Mouse (Mus musculus) cerebellum, adult 11-12 months (tissue): ENCODE measurements around the gene Tgfb3.

Experiments
- DNase-seq: peaks from one replicate; pipeline ENCODE4 v3.0.0; 2022

Gene Tgfb3

DNA sequence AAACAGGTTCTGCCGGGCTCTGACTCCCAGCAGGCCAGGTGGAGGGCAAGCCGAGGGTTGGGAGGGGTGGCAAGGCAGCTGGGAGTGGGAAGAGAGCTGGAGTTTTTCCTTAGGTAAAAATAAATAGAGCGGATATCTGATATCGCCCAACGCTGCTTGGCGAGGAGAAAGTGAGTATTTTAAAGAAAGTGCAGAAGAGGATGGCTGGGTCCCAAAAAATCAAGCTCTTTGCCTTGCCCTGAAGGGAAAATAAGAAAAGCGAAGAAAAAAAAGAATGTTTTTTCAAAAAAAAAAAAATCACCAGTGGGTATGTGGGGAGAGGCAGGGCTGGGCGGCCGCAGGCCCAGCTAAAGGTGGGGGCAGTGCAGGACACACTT, 677 bp downstream of the Tgfb3 start:
- DNase-seq, result no peak

DNA sequence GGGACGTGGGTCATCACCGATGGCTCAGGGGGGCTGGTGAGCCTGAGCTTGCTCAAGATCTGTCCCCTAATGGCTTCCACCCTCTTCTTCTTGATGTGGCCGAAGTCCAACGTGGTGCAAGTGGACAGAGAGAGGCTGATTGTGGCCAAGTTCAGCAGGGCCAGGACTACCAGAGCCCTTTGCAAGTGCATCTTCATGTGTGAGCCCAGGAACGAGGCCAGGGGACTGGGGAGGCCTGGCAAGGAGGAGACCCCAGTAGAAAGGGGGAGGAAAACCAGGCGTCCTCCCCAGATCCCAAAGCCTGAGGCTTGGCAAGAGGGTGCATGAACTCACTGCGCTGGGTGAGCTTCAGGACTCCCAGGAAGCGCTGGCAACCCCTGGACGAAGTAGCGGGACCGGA, 1.1 kb downstream of the Tgfb3 start:
- peak; percentile 71 for DNase-seq

DNA sequence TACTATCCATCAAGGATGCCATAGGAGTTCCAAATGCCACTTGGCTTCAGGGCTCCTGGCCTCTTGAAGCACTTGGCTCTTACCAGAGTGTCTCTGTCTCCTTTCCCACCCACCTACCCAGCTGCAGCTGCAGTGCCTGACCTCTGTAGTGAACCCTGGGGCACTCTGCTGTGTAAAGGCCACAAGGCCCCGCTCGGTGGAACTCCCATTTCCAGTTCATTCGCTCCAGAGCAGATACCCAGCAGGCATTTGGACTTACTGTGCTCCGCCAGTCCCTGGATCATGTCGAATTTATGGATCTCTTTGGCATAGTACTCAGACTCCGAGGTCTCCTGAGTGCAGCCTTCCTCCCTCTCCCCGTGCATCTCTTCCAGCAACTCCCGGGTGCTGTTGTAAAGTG, 1.5 kb downstream of the Tgfb3 start:
- peak; percentile 63 for DNase-seq

DNA sequence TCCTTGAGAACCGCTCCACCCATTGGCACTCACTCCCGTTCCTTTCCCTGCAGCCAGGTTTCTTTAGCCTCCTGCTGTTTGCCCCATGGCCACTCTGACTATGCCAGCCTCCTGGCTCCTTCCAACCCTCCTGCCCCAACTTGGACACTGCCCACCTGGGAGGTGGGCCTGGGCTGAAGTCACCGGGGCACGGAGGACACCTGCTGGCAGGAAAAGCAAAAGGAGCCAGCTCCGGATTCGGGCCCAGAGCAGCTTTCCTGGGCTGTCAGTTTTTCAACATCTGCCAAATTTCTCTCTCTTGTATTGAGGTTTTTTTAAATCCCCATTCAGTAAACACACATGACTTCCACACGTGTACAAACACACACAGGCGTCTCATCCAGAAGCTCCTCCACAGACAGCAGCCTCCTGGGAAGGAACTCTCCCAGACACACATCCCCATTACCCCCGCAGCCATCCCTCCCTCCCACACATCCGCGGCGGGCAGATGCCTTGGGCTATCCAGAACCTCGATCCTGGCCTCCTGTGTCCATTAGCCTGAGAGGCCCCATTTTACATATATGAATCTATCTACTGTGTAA, 2.4 kb downstream of the Tgfb3 start:
- peak; percentile 87 for DNase-seq

DNA sequence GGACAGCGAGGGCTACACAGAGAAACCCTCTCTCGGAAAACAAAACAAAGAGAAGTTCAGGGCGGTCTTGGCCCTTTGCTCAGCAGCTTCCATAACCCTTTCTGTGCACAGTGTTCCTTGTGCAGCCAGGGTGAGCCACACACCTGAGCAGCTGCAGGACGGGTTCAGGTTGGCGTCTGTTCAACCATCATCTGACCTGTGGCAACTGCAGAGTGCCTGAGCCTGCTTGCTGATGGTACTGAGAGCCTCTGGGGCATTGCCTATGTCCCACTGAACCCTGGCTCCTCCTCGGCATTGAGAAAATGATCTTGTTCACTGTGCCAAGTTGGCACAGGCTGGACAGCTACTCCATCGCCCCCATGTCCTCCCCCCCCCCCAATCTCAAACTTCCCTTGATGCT, 3.5 kb downstream of the Tgfb3 start:
- DNase-seq, result peak; percentile 55

DNA sequence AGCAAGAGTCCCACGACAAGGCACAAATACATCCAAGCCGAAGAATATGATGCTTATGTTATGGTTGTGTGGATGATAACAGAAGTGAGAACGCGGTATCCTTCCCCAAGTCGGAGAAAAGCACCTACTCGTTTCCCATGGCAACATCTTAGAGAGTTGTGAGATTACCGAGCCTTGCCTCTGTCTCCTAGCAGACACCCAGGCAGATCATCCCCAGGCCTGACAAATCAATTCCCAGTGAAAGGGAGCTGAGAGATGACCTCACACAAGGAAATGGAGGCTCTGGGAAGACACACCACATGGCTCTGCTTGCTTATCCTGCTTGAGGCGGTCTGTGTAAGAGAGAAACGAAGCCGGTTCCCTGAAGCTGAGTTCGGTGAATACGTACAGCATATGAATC, 4.2 kb downstream of the Tgfb3 start:
- DNase-seq, result no peak

DNA sequence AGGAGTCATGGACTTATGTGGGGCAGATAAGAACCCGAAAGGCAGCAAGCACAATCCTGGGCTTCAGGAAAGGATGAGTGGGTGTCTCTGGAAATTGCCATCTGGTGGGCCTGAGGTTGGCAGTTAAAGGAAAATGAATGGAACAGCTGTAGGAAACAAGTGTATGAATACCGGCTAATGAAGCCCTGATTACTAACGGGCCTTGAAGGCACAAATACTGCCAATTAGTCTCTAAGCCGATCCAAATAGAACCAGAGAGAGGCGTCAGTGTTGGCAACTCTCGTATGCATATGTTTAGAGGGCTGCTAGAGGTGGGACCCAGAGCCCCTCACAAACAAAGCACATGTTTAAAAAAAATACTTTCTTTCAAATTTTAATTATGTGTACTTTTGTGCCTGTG, 7.4 kb downstream of the Tgfb3 start:
- DNase-seq, result no peak

DNA sequence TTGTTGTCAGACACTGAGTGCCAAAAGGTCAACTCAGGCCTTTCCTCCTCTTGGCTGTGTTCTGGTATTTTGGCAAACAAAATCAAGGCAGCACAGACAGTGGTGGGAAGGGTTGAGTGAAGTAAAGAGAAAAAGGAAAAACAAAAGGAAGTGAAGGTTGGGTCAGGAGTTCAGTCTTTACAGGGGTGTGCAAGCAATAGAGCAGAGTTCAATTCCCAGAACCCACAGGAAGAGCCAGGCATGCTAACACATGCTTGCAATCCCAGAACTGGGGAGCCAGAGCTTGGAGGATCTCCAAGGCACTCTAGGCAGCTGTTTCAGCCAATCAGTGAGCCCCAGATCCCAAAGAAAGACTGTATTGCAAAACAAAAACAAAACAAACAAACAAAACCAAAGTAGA, 14.0 kb downstream of the Tgfb3 start:
- no peak for DNase-seq

DNA sequence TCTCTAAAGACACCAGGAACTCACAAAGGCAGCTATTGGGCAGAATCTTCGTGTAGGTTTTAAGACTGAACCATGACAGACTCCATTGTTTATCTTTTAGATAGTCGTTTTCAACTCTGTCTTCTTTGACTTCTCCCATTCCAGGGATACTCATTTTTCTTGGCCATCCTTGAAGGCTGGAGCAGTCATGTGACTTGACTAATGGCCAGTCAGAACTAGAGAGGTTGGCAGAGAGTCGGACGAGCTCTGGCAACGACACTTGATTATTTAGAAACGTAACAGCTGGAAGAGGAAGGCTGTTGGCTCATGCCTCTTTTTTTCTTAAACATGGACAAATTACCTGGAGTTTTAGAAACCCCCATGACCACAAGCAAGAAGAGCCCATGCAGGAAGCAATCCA, 19.5 kb downstream of the Tgfb3 start:
- no peak for DNase-seq

DNA sequence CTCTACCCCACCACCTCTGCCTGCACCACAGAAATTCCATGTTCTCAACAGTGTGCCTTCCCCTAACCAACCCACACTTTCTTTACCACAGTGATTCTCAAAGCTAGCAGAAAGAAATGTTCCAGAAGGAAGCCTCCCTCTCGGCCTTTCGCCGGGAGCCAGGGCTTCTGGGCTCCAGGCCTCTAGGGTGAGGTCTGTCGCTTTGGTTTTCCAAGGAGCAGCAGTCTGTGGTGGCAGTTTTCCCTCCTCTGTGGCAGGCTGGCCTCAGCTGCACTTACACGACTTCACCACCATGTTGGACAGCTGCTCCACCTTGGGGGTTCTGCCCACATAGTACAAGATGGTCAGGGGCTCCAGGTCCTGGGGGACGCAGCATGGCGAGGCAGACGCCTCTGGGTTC, 21.3 kb downstream of the Tgfb3 start:
- DNase-seq, result no peak

DNA sequence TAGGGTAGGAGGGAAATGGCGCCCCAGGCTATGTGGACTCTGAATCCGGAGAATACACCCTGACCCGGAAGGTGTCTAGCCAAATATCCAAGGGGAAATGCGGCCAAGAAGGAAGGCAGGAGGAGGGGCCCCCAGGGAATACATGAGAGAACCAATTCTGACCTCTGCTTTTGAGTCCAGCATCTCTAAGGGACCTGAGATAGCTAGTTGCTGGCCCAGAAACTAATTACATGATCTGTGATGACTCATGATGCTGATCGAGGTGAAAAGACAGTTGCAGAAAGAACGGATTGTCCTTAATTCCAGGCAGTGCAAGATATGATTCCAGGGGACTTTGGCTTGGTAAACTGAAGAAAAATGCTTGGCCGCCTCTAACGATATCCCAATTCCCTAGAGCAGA, 21.9 kb downstream of the Tgfb3 start:
- DNase-seq, result no peak

DNA sequence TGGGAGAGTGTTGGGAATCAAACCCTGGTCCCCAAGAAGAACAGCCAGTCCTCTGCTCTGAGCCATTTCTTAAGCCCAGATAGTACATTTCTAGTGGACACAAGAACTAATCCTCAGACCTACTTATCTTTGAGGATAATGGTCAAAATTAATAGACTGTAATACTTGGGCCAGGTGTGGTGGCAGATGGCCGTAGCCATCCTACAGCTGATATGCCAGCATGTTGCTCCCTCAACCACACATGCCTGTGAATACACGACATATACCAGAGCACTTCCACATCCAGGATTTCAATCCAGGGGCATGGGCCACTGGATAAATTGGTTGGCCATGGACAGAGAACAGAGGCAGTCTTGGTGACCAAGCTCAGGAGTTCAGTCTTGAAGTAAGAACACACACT, 23.5 kb downstream of the Tgfb3 start:
- DNase-seq, result no peak

DNA sequence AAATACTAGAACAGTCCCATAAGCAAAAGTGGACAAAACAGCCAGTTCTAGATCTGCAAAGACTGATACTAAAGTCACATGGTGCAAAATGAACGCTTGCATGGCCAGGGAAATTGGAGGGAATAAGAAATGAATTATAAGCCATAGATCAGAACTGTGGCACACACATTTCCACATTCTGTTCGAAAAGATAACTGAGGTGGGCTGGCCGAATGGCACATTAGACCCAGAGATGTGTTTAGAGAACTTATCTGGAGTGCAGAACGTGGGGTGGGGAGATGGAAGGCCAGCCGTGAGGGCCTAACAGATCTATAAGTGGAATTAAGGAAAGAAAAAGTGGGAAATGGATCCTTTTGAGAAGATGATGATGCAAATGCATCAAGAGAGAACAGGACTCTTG, 27.4 kb downstream of the Tgfb3 start:
- no peak for DNase-seq

DNA sequence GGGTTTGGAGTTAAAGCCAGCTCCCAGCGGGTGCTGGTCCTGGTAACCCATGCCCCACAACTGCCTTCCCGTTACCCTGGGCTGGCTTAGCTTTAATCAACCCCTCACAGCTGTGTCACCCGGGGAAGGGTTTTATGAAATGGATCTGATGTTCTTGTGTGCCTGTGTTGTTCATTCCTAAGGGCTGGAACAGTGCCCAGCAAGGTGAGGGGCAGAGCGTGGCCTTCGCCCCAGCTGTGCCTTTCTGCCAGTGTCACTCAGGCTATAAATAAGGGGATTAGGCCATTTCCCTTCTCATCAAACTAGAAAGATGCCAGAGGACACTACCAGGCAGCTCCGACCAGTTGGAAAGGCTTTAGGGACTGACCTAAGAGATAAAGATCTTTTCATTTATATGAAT, 29.0 kb downstream of the Tgfb3 start:
- DNase-seq, result no peak

DNA sequence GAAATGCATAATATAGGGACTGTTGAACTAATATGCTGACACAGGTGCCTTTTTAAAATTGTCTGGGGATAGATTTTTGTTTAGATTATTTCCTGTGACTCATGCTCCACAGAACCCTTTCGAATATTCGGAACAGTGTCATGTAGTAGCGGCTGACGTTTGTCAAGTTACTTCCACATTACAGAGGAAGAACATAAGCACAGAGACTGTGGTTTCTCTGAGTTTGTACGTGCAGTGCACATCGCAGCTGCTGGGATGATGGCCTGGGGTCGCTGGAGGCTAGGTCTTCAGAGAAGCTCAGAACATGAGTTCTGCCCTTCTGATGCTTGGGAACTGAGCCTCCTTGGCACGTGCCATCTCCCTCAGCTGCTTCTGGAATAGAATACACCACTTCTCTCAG, 31.5 kb downstream of the Tgfb3 start:
- DNase-seq, result no peak

DNA sequence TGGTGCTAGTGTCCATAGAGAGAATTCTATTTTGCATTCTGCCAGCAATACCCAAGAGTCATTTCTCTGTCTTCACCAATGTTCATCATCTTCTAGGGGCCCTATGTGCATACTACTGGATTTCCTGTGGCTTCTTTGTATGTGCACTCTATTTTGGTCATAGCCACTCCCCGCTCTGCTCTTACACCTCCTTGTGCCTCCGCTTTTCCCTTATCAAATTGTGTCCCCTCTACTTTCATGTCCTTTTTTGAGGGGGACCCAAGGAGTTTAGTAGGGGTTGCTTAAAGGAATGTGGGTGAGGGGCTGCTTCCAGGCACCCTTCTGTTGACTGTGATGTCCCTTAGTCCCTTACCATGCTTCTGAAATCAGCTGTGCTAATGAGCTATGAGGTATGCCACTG, 32.1 kb downstream of the Tgfb3 start:
- DNase-seq, result no peak

DNA sequence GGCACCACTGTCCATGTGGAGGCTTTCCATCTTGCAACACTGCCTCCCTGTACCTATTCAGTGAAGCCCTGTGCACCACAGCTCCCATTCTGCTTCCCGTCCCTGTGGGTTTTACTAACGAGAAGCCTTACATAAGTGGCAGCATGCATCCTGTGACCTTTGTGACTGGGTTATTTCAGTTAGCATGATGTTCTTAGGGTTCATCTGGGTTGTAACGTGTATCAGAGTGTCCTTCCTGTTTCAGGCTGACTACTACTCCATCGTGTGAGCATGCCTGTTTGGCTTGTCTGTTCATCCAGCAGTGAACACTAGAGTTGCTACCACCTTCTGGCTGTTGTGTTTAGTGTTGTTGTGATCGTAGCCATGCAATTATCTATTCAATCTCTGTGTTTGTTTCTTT, 32.7 kb downstream of the Tgfb3 start:
- DNase-seq, result no peak

DNA sequence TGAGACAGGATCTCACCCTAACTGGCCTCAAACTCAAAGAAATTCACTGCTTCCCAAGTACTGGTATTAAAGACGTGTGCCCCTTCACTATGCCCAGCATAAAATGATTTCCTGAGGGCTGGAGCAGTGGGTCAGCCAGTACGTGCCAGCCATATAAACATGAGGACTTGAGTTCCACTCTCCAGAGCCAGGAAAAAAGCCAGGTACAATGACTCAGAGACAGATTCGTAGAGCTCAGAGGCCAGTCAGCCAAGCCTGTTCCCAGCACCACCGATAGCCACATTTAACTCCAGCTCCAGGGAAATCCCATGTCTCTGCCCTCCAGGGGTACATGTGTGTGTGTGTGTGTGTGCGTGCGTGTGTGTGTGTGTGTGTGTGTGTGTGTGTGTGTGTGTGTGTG, 39.1 kb downstream of the Tgfb3 start:
- no peak for DNase-seq

DNA sequence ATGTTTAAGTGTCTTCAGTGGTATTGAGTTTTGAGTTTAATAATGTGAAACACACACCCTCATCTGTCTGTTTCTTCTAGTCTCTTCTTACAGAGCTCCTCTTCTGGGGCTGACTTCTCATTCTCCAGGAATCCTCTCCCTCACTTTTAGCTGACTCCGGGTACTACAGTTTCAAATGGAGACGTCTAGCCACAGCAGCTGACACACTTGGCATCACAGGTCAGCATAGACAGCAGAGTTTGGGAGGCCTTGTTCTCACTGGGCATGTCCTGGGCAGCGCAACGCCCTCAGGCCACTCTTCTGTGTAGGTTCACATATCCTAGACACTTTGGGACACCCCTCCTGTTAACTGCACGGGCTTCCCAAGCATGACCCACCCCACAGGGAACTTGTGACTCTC, 39.8 kb downstream of the Tgfb3 start:
- no peak for DNase-seq

DNA sequence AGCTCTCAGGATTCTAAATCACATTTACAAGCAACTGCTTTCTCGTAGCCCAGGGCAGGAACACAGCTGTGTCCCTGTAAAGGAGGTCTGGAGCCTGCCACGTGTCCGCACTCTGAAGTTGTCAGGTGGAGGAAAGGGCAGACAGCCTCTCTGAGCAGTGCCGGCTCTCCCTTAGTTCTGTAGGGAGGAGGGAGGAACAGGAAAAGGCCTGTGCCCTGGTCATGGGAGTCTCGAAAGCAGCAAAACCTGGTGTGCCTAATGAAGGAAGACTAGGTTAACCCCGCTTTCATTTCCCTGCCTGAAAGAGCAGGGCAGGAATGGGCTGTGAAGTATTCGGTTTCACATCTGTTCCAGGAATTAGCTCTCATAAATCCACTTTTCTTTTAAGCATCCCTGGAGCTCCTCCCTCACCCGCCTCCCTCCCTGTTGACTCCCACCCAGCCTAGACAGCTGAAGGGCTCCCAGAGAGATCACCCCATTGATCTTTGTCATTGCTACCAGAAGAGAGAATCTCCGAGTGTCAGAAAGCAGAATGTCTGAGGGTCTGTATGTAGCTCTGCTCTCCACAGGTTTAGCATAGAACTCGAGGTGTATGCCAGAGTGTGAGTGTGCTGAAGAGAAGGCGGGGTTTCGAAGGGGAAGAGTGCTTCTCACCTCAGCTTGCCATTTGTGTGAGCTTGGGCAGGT, 41.5 kb downstream of the Tgfb3 start:
- DNase-seq, result no peak

DNA sequence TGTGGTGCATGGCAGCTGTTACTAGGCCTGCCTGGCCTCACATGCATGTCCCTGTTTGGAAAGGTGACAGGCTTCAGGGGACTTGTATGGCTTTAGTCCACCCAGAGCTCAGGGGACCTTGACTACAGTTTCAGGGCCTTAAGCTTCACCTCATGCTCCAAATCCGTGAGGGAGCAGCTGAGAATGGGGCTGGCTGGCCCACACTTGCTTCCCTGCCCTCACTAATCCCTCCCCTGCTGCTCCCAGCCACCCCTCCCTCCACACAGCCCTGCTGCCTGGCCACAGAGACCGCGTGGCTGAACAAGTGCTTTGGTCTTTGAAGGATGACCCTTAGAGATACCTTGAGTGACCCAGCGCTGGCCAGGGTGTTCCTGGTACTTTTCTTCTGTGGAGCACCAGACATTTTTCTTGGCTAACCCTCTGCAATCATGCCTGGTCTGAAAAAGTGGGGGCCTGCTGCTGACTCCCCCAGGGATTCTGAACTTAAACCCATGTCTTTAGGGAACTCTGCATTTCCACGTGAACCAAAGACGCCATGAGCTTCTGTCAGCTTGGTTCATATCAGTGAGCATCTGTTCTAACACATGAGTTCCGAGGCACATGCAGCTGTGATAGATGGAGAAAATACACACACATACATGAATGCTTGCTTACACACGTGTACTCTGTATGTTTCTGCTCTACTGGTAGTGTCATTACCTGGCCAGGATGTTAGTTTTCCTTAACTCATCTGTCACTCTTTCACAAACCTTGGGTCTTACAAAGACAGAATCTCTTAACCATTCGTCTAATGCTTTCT, 42.3 kb downstream of the Tgfb3 start:
- DNase-seq, result no peak

DNA sequence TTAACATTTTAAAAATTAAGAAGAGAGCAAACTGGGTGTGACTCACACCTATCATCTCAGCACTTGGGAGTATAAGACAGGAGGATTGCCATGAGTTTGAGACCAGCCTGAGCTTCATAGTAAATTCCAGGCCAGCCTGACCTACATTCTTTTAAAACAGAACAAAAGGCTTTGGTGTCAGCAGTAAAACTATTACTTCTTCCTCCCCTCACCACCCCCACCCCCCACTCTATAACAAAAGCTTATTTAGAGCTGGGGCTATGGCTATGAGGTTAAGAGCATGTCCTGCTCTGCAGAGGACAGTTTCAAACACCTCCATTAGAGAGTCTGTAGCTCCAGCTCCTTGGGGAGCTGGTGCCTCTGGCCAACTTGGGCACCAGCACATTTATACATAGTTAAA, 43.3 kb downstream of the Tgfb3 start:
- DNase-seq, result no peak

DNA sequence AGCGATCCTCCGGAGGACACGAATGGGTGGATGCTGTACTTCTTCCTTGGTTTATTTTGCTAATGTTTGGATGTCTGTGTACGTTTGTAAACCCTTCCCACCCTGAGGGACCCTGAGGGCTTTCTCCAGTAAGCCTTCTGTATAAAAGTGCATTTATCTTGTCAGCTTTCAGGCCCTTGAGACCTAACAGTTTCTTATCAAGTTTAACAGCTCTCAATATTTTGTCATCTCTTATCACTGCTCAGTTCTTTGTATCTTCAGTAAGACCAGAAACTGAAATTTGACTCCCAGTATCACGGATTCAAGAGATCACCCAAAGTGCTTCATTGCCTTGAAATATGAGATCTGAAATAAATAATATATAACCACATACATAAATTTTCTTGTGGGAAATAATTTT, 47.9 kb downstream of the Tgfb3 start:
- no peak for DNase-seq

DNA sequence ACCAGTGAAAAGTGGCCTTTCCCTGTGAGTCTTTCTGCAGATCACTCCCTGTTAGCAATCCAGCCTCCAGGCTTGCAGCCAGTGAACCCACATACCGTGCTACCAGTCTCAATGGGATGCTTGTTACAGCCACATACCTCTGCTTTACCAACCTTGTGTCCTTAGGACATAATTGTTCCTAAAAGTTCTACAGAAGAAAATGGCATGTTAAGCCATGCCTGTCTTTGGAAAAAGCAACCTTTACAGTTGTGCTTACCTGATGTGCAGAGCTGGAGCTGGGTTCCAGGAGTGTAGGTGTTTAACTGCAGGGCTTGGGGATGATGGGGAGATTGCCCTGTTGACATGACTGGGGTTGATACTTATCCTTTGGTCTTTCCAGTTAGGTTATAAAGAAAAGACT, 51.1 kb downstream of the Tgfb3 start:
- DNase-seq, result no peak

DNA sequence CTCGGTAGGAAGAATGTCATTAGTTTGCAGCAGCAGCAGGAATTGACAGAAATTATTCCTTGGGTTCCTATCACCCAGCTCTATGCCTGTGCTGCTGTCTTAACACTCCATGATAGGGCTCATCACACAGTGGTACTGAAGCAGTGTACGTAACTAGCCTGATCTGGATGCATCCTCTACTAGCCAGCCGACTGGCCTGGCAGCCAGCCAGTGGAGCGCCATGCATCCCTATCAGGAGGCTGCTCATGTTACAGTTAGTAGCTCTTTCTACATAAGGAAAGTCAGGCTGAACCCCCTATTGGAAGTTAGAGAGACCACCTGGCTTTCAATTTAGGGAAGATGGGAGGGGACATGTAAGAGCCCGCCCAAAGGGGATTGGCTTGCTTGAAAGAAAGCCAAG, 51.8 kb downstream of the Tgfb3 start:
- DNase-seq, result peak; percentile 57
